Comparison of ENCODE assay signal across 8 mouse cellular contexts in the genomic region with DNA sequence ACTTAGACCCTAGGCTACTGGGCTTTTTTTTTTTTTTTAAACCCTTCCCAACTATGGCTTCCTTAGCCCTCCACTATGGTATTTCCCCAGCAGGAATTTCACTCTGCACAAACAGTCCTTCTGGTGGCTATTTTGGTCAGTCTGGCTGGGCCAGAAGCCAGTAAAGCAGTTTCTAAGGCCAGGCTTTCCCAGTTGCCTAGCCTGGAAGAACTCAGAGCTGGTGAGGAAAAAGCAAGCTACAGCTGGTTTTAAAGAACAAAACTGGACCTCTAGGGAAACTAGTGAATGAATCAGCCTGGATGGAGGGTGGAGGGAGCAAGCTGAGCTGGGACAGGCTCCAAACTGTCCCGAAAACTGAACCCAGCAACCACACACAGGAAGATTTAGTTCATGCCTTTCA. TPM values are rescaled to one million over a fixed set of nuclear protein-coding genes. Genes with fewer than 3 reads are reported as not detected.
DNase-seq lines count a peak whose midpoint lies in the region; ATAC-seq and TF ChIP-seq lines count a peak whose summit lies in the region.

No protein-coding gene starts in this region.

- no peak for DNase-seq in embryonic facial prominence, embryonic 11.5 days (ENCODE audit: low spot score)
- DNase-seq in embryonic facial prominence, embryonic 10.5 days (ENCODE audit: low spot score) = no peak
- no peak for DNase-seq in Patski (ENCODE audit: low read depth, low spot score)
- DNase-seq in gastrocnemius, postnatal 14 days = peak; percentile 82
- DNase-seq in kidney, adult 11 months = peak; percentile 70
- DNase-seq in lung, adult 18-20 months = peak; percentile 77 to 82
- no peak for DNase-seq in ovary, postnatal 14 days (ENCODE audit: low spot score)

- H3K4me2 ChIP-seq in embryonic facial prominence, embryonic 11.5 days (ENCODE audit: low read depth, low read length) = no peak overlapping the region

- POLR2A ChIA-PET in Patski (lab: Charles Lee) = interaction anchor here (1.1 kb wide), 1 partner anchor 32 kb away, joined by 4 read pairs; no protein-coding TSS in a partner anchor

- H3K27ac ChIP-seq in embryonic facial prominence, embryonic 11.5 days (replicated peaks; ENCODE audit: low read depth, low read length) = no peak overlapping the region
- H3K27ac ChIP-seq in embryonic facial prominence, embryonic 10.5 days (replicated peaks) = no peak overlapping the region

- TF ChIP-seq CTCF in Patski (IDR thresholded peaks at IDR 0.05) = no peak

- H3K9ac ChIP-seq in embryonic facial prominence, embryonic 11.5 days (replicated peaks; ENCODE audit: low read length) = 0 out of 2 replicates have a peak overlapping the region, but pooled peaks have one; percentile 9

- H3K36me3 ChIP-seq in embryonic facial prominence, embryonic 11.5 days (replicated peaks; ENCODE audit: control insufficient read depth, insufficient read depth, low read depth, low read length) = no peaks in the 10 kb centered on the region
- peaks cover 8% of the 10 kb centered on the region; the same call in 1 of the 2 replicates for H3K36me3 ChIP-seq in embryonic facial prominence, embryonic 10.5 days (replicated peaks)

- CTCF ChIA-PET in Patski (lab: Charles Lee) = no interaction called here

- H3K4me1 ChIP-seq in embryonic facial prominence, embryonic 11.5 days (ENCODE audit: control insufficient read depth, insufficient read depth, low read length) = no peaks in the 10 kb centered on the region; the same call in 1 of the 2 replicates
- peaks cover 36% of the 10 kb centered on the region for H3K4me1 ChIP-seq in embryonic facial prominence, embryonic 10.5 days

- in situ Hi-C loops in Patski (cut with MboI; ENCODE audit: low pct_unique_long_range_greater_than_20kb) = no loop called here

- intact Hi-C loops in gastrocnemius, postnatal 14 days (cut with DNase I; ENCODE audit: low total_unique reads) = no loop called here

- 65% methylated on average over 1 of the region's 1 CpGs for WGBS in embryonic facial prominence, embryonic 11.5 days
- WGBS in embryonic facial prominence, embryonic 10.5 days = 76% methylated on average over 1 of the region's 1 CpGs

- no peak overlapping the region for H3K4me3 ChIP-seq in embryonic facial prominence, embryonic 11.5 days (ENCODE audit: low read depth, low read length)
- no peak overlapping the region for H3K4me3 ChIP-seq in embryonic facial prominence, embryonic 10.5 days

- no peaks in the 10 kb centered on the region for H3K27me3 ChIP-seq in embryonic facial prominence, embryonic 11.5 days (ENCODE audit: control insufficient read depth, insufficient read depth, low read length)
- no peaks in the 10 kb centered on the region for H3K27me3 ChIP-seq in embryonic facial prominence, embryonic 10.5 days (replicated peaks; ENCODE audit: low read depth, poor library complexity, severe bottlenecking)
- no peaks in the 10 kb centered on the region for H3K27me3 ChIP-seq in Patski

- H3K9me3 ChIP-seq in embryonic facial prominence, embryonic 11.5 days (replicated peaks; ENCODE audit: control insufficient read depth, low read length) = no peaks in the 10 kb centered on the region
- no peaks in the 10 kb centered on the region for H3K9me3 ChIP-seq in embryonic facial prominence, embryonic 10.5 days

- ATAC-seq in embryonic facial prominence, embryonic 11.5 days (replicated peaks; ENCODE audit: insufficient number of reproducible peaks, low FRiP score, low TSS enrichment, low read depth) = no peak
- peak; percentile 14 for ATAC-seq in Patski
- ATAC-seq in megakaryocyte progenitor cell, adult 5-6 weeks (replicated peaks; ENCODE audit: poor library complexity) = no peak

RNA-seq across cellular contexts. Expression of a gene that starts 13.0 kb away (rescaled TPM):
- 15.8 and 18.3 TPM in 2 replicates for polyA plus RNA-seq in embryonic facial prominence, embryonic 11.5 days (2014; fragmentation: Nextera tagmentation; extraction: Ambion mirVana)
- polyA plus RNA-seq in embryonic facial prominence, embryonic 10.5 days (2016; fragmentation: Nextera tagmentation; extraction: Ambion mirVana) = 27.9 and 30.3 TPM in 2 replicates
- 13.0 TPM for polyA plus RNA-seq in Patski (2021)
- 10 to 100 TPM; 13.1 to 13.6 TPM for total RNA-seq in gastrocnemius, postnatal 14 days (2021)
- total RNA-seq in megakaryocyte progenitor cell, adult 5-6 weeks (2015) = 21.0 and 27.4 TPM in 2 replicates
- 2.3 and 2.8 TPM in 2 replicates for total RNA-seq in megakaryocyte progenitor cell, adult 5-6 weeks (2017)

RNA-seq across cellular contexts. Expression of a gene that starts 26.0 kb away (rescaled TPM):
- 26.7 and 29.0 TPM in 2 replicates for polyA plus RNA-seq in embryonic facial prominence, embryonic 11.5 days (2014; fragmentation: Nextera tagmentation; extraction: Ambion mirVana)
- 32.0 and 34.5 TPM in 2 replicates for polyA plus RNA-seq in embryonic facial prominence, embryonic 10.5 days (2016; fragmentation: Nextera tagmentation; extraction: Ambion mirVana)
- polyA plus RNA-seq in Patski (2021) = 26.5 TPM
- total RNA-seq in gastrocnemius, postnatal 14 days (2021) = 1 to 10 TPM; 8.5 to 9.5 TPM
- total RNA-seq in megakaryocyte progenitor cell, adult 5-6 weeks (2015) = 22.5 and 23.0 TPM in 2 replicates
- 36.3 and 38.7 TPM in 2 replicates for total RNA-seq in megakaryocyte progenitor cell, adult 5-6 weeks (2017)

RNA-seq across cellular contexts. Expression of a gene that starts 41.8 kb away (rescaled TPM):
- 1.7 and 2.8 TPM in 2 replicates for polyA plus RNA-seq in embryonic facial prominence, embryonic 11.5 days (2014; fragmentation: Nextera tagmentation; extraction: Ambion mirVana)
- 1.1 and 2.3 TPM in 2 replicates for polyA plus RNA-seq in embryonic facial prominence, embryonic 10.5 days (2016; fragmentation: Nextera tagmentation; extraction: Ambion mirVana)
- polyA plus RNA-seq in Patski (2021) = 2.1 TPM
- total RNA-seq in gastrocnemius, postnatal 14 days (2021) = not detected
- not detected in 2 replicates for total RNA-seq in megakaryocyte progenitor cell, adult 5-6 weeks (2015)
- total RNA-seq in megakaryocyte progenitor cell, adult 5-6 weeks (2017) = not detected in 2 replicates

RNA-seq across cellular contexts. Expression of a gene that starts 43.4 kb away (rescaled TPM):
- polyA plus RNA-seq in embryonic facial prominence, embryonic 11.5 days (2014; fragmentation: Nextera tagmentation; extraction: Ambion mirVana) = 0.29 and 0.45 TPM in 2 replicates
- 4.4 and 7.4 TPM in 2 replicates for polyA plus RNA-seq in embryonic facial prominence, embryonic 10.5 days (2016; fragmentation: Nextera tagmentation; extraction: Ambion mirVana)
- polyA plus RNA-seq in Patski (2021) = 0.53 TPM
- total RNA-seq in gastrocnemius, postnatal 14 days (2021) = under 1 TPM; 0.10 to 0.11 TPM
- total RNA-seq in megakaryocyte progenitor cell, adult 5-6 weeks (2015) = not detected in 2 replicates
- total RNA-seq in megakaryocyte progenitor cell, adult 5-6 weeks (2017) = 0.03 TPM in 1 of 2 replicates, not detected in the other

RNA-seq across cellular contexts. Expression of a gene that starts 53.5 kb away (rescaled TPM):
- polyA plus RNA-seq in embryonic facial prominence, embryonic 11.5 days (2014; fragmentation: Nextera tagmentation; extraction: Ambion mirVana) = 76.0 and 76.2 TPM in 2 replicates
- 90.1 and 99.9 TPM in 2 replicates for polyA plus RNA-seq in embryonic facial prominence, embryonic 10.5 days (2016; fragmentation: Nextera tagmentation; extraction: Ambion mirVana)
- 95.8 TPM for polyA plus RNA-seq in Patski (2021)
- 10 to 100 TPM; 26.5 to 30.0 TPM for total RNA-seq in gastrocnemius, postnatal 14 days (2021)
- 30.3 and 31.4 TPM in 2 replicates for total RNA-seq in megakaryocyte progenitor cell, adult 5-6 weeks (2015)
- 70.1 and 74.3 TPM in 2 replicates for total RNA-seq in megakaryocyte progenitor cell, adult 5-6 weeks (2017)

Comparison
In these comparisons a context has a peak if more than half of its experiments do, and no peak if none do; other contexts are left out.
1. DNase-seq: peak in gastrocnemius, postnatal 14 days (single experiment), kidney, adult 11 months (single experiment) and lung, adult 18-20 months (2 of 2); none in embryonic facial prominence, embryonic 11.5 days (single experiment), embryonic facial prominence, embryonic 10.5 days (single experiment), Patski (single experiment) and ovary, postnatal 14 days (single experiment).